Mouse (Mus musculus): Measurements from ENCODE around the gene Cd164l2.

- TF ChIP-seq CTCF (IDR thresholded peaks at IDR 0.05; ENCODE audit: control insufficient read depth, insufficient read depth, low read length) (no peak), POLR2A (IDR thresholded peaks at IDR 0.05; ENCODE audit: borderline replicate concordance, control insufficient read depth, low read depth, low read length) (no peak)
Observed at GRCm38 (mm10) chr4:133182439-133183033, 29.4 kb upstream of the Cd164l2 start.

All from bone marrow, adult 2 months (tissue).